Mouse (Mus musculus): ENCODE results near the gene Arhgap23.

DNA sequence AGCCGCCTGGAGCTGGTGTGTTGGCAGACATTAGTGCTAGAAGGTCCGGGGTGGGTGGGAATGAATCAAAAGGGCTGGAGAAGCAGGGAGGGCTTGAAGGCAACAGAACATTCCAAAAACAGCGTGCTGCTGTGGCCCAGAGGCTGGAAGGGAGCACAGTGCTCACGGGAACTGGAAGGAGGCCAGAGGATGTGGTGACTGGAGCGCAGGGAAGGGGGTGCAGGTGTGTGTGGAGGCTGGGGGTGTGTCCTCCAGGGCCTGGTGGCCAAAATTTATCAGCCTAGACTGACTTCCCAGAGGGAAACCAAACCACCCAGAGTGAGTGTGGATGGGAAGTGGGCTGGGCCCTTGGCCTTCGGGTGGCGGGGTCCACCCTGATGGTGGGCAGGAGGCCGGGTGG is 14.3 kb downstream of the Arhgap23 start:
- no peak for TF ChIP-seq CTCF (IDR thresholded peaks at IDR 0.05; ENCODE audit: low read depth)
- no peak for TF ChIP-seq EP300 (optimal IDR thresholded peaks at IDR 0.05)

Data from stomach, postnatal 0 days (tissue).